Mouse (Mus musculus): ENCODE data around the gene Adam19. TPM values are rescaled to one million over a fixed set of nuclear protein-coding genes. Genes with fewer than 3 reads are reported as not detected.

The Adam19 gene
- polyA plus RNA-seq, 1 experiment = 12.8 TPM

DNA sequence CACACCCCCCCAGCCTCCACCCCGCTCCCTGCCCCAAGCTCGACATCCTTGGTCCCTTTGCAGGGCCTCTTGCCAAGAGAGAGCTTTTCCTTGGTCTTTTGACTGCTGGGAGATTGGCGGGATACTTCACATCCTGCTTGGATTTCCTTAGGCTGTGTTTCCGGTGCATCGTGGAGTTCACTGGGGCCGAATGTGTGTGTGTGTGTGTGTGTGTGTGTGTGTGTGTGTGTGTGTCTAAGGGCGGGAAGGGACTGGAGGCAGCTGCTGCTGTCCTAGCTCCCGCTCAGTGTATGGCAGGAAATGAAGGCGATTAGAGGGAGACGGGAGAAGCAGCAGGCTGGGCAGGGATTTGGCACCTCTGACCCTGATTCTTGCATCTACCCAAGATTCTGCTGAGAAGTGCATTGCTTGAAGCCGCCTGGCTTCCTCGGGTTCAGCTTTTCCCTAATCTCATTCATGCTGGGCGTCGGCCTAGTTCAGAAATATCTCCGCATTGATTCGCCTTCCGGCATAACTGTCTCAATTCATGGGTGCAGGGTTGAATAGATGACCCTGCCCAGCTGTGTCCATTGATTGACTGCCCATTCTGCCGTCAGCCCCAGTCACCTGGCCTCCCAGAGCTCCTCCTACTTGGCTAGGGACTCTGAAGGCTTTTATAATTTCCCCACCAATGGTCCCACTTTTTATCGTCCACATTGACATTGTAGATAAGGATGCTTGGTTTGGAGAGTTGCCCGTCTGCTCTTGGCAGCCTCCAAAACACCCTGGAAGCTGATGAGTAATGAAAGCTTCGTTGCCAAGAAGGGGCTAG lies 9.6 kb downstream of the Adam19 start:
- H3K27me3 ChIP-seq (ENCODE audit: control insufficient read depth, insufficient read depth, low read length) = no peaks in the 10 kb centered on the region
- peaks cover 3% of the 10 kb centered on the region; the same call in 1 of the 2 replicates for H3K4me1 ChIP-seq (replicated peaks; ENCODE audit: control insufficient read depth, insufficient read depth, low read length)
- H3K27ac ChIP-seq (ENCODE audit: control insufficient read depth, insufficient read depth, low read length) = no peak overlapping the region
- no peaks in the 10 kb centered on the region for H3K36me3 ChIP-seq (ENCODE audit: control insufficient read depth, insufficient read depth, low read length)
- WGBS = 79% methylated on average over 21 of the region's 21 CpGs
- no peak for DNase-seq
- no peak overlapping the region for H3K4me3 ChIP-seq (ENCODE audit: control insufficient read depth, insufficient read depth, low read length)
- no peak for TF ChIP-seq POLR2A (IDR thresholded peaks at IDR 0.05; ENCODE audit: control insufficient read depth, extremely low read depth, insufficient read depth, low read length, poor library complexity)
- TF ChIP-seq CTCF (IDR thresholded peaks at IDR 0.05; ENCODE audit: borderline replicate concordance, control insufficient read depth, extremely low read depth, insufficient read depth, low read length, poor library complexity) = no peak

DNA sequence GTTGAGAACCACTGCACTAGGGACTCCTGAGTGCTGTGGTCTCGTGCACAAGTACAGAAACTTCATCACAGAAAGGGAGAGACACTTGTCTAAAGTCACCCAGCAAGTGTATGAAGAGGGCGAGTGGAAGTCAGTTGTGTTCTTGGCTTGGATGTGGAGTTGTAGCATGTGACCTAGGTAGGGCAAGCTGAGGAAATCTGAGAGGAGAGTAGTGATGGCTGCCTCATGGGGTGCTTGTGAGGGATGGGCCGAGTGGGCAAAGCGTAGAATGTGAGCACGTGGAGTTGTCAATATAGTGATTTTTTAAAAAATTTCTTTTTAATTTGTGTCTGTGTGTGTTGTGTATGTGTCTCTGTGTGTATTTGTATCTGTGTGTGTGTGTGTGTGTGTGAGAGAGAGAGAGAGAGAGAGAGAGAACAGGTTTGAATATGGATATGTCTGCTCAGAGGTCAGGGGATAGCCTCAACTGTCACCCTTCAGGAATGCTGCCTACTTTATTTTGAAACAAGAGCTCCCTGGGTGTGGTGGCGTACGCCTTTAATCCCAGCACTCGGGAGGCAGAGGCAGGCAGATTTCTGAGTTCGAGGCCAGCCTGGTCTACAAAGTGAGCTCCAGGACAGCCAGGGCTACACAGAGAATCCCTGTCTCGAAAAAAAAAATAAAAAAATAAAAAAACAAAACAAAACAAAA lies 11.7 kb downstream of the Adam19 start:
- DNase-seq = no peak
- H3K4me1 ChIP-seq (replicated peaks; ENCODE audit: control insufficient read depth, insufficient read depth, low read length) = peaks cover 9% of the 10 kb centered on the region
- 91% methylated on average over 10 of the region's 10 CpGs for WGBS
- H3K4me3 ChIP-seq (ENCODE audit: control insufficient read depth, insufficient read depth, low read length) = no peak overlapping the region
- no peak overlapping the region for H3K27ac ChIP-seq (ENCODE audit: control insufficient read depth, insufficient read depth, low read length)
- TF ChIP-seq POLR2A (IDR thresholded peaks at IDR 0.05; ENCODE audit: control insufficient read depth, extremely low read depth, insufficient read depth, low read length, poor library complexity) = no peak
- no peaks in the 10 kb centered on the region for H3K36me3 ChIP-seq (ENCODE audit: control insufficient read depth, insufficient read depth, low read length)
- H3K27me3 ChIP-seq (ENCODE audit: control insufficient read depth, insufficient read depth, low read length) = no peaks in the 10 kb centered on the region

DNA sequence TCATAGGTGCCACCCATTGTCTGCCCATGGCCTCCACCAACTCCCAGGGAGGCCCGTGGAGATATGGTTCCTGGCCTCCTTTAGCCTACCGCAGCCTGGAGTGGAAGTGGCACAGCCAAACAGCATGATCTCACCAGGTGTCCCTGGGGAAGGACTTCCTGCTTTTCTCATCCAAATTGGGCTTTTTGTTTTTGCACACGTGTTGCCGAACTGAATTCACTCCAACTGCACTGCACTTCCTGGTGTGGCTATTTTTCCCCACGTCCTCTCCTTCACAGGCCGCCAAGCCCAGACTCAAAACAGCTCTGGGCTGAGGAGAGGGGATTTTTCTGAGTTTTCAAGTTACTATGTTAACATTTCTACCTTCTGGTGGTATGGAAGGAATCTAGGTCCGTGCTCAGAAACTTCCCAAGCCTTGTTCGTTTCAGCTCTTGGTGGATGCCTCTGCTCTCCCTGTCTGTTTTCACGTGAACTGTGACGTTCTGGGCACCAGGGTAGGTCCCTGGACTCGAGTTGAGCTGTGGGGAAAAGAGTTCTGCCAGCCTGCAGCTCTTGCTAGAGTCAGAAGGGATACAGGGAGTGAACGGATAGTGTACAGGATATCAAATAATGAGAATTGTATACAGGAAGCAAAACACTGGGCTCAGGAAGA lies 13.1 kb downstream of the Adam19 start:
- TF ChIP-seq POLR2A (IDR thresholded peaks at IDR 0.05; ENCODE audit: control insufficient read depth, extremely low read depth, insufficient read depth, low read length, poor library complexity) = no peak
- TF ChIP-seq CTCF (IDR thresholded peaks at IDR 0.05; ENCODE audit: borderline replicate concordance, control insufficient read depth, extremely low read depth, insufficient read depth, low read length, poor library complexity) = no peak
- Histone ChIP-seq H3K36me3 (ENCODE audit: control insufficient read depth, insufficient read depth, low read length) (no peaks in the 10 kb centered on the region), H3K27ac (ENCODE audit: control insufficient read depth, insufficient read depth, low read length) (no peak overlapping the region), H3K4me1 (replicated peaks; ENCODE audit: control insufficient read depth, insufficient read depth, low read length) (peaks cover 6% of the 10 kb centered on the region), H3K4me3 (ENCODE audit: control insufficient read depth, insufficient read depth, low read length) (no peak overlapping the region), H3K27me3 (ENCODE audit: control insufficient read depth, insufficient read depth, low read length) (no peaks in the 10 kb centered on the region)
- WGBS = 44% methylated on average over 12 of the region's 12 CpGs
- DNase-seq = no peak

DNA sequence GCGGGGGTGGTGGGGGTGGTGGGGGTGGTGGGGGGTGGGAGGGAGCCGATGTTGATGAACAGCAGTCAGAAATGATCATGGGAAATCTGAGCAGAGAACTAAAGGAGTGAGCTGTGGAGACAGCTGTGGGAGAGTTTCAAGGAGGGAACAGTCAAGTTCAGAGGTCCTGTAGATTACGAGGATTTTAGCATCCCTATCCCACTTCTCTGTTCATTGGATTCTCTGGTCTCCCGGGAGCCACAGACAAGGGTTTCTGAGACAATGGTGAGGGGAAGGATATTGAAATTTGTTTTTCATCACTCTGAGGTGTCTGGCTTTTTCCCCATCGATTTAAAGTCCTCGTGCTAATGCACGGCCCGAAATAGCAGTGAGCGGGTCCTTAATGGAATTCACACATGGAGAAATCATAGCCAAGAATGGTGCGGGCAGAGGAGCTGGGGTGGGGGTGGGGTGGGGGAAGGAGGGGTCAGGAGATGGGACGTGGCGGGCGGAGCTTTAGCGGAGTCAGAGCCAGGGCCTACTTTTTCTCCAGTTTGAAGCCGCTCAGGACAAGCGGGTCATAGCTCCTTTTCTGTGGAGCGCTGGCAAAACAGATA lies 13.7 kb downstream of the Adam19 start:
- no peak overlapping the region for H3K27ac ChIP-seq (ENCODE audit: control insufficient read depth, insufficient read depth, low read length)

DNA sequence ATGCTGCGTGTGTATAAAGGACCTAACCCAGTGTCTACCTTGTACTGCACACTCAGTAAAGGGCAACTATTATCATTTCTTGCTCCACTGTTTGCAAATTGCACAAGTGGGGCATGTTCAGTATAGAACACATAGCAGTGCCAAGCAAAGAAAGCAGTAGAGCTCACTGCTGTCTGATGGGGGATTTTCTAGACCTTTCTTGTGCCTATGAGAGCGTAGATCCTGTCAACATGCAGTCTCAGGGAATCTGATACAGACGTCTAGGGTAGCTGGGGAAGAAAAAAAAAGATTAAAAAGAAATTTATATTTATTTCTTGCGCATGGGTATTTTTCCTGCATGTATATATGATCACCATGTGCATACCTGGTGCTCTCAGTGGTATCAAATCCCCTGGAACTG lies 14.4 kb downstream of the Adam19 start:
- TF ChIP-seq POLR2A (IDR thresholded peaks at IDR 0.05; ENCODE audit: control insufficient read depth, extremely low read depth, insufficient read depth, low read length, poor library complexity) (no peak), CTCF (IDR thresholded peaks at IDR 0.05; ENCODE audit: borderline replicate concordance, control insufficient read depth, extremely low read depth, insufficient read depth, low read length, poor library complexity) (no peak)
- 89% methylated on average over 4 of the region's 4 CpGs for WGBS
- no peak for DNase-seq
- Histone ChIP-seq H3K4me3 (ENCODE audit: control insufficient read depth, insufficient read depth, low read length) (no peak overlapping the region), H3K27me3 (ENCODE audit: control insufficient read depth, insufficient read depth, low read length) (no peaks in the 10 kb centered on the region), H3K36me3 (ENCODE audit: control insufficient read depth, insufficient read depth, low read length) (no peaks in the 10 kb centered on the region), H3K4me1 (replicated peaks; ENCODE audit: control insufficient read depth, insufficient read depth, low read length) (peaks cover 6% of the 10 kb centered on the region), H3K27ac (ENCODE audit: control insufficient read depth, insufficient read depth, low read length) (no peak overlapping the region)

More for the DNA sequence above, 13.7 kb downstream of the Adam19 start:
- TF ChIP-seq POLR2A (IDR thresholded peaks at IDR 0.05; ENCODE audit: control insufficient read depth, extremely low read depth, insufficient read depth, low read length, poor library complexity) (no peak), CTCF (IDR thresholded peaks at IDR 0.05; ENCODE audit: borderline replicate concordance, control insufficient read depth, extremely low read depth, insufficient read depth, low read length, poor library complexity) (no peak)
- Histone ChIP-seq H3K4me3 (ENCODE audit: control insufficient read depth, insufficient read depth, low read length) (no peak overlapping the region), H3K4me1 (replicated peaks; ENCODE audit: control insufficient read depth, insufficient read depth, low read length) (peaks cover 6% of the 10 kb centered on the region), H3K27me3 (ENCODE audit: control insufficient read depth, insufficient read depth, low read length) (no peaks in the 10 kb centered on the region), H3K36me3 (ENCODE audit: control insufficient read depth, insufficient read depth, low read length) (no peaks in the 10 kb centered on the region)
- DNase-seq = no peak
- WGBS = 87% methylated on average over 17 of the region's 17 CpGs

DNA sequence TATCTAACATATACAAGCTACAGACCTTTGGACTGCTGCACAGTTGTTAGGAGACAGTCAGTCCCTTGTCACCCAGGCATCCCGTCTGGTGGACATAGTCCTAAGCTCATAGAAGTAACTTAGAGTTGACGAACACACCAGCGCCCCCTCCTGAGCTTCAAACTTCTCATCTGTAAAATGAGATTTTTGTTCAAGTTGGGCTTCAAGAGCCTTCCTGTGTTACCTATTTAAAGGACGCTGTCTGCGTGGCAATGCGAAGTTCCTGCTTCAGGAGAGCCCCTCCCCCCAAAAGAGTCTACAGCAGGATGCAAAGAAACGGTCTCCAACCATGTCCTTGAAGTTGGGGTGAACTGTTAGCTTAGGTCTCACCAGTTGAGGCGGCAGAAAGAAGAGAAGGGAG lies 15.0 kb downstream of the Adam19 start:
- Histone ChIP-seq H3K4me3 (ENCODE audit: control insufficient read depth, insufficient read depth, low read length) (no peak overlapping the region), H3K4me1 (replicated peaks; ENCODE audit: control insufficient read depth, insufficient read depth, low read length) (peaks cover 6% of the 10 kb centered on the region), H3K36me3 (ENCODE audit: control insufficient read depth, insufficient read depth, low read length) (no peaks in the 10 kb centered on the region), H3K27ac (ENCODE audit: control insufficient read depth, insufficient read depth, low read length) (no peak overlapping the region), H3K27me3 (ENCODE audit: control insufficient read depth, insufficient read depth, low read length) (no peaks in the 10 kb centered on the region)
- DNase-seq = no peak
- WGBS = 51% methylated on average over 8 of the region's 8 CpGs
- TF ChIP-seq POLR2A (IDR thresholded peaks at IDR 0.05; ENCODE audit: control insufficient read depth, extremely low read depth, insufficient read depth, low read length, poor library complexity) = no peak
- no peak for TF ChIP-seq CTCF (IDR thresholded peaks at IDR 0.05; ENCODE audit: borderline replicate concordance, control insufficient read depth, extremely low read depth, insufficient read depth, low read length, poor library complexity)
